Mouse (Mus musculus) testis, adult 10 weeks (tissue): ENCODE results near the gene Acnat2. TPM values are rescaled to one million over a fixed set of nuclear protein-coding genes. Genes with fewer than 3 reads are reported as not detected.

Source experiments
- polyA plus RNA-seq: library from polyadenylated mRNA; stranded (reverse); fragments of 350-450 nt; fragmentation: Illumina TruSeq; extraction: RNeasy Lipid Tissue Mini Kit (QIAGEN cat#74804); gene quantifications from one replicate; pipeline ENCODE4 v1.2.3, GENCODE M21; 2014; ENCODE audit warnings: low read depth, low replicate concordance

Gene Acnat2
- polyA plus RNA-seq = 0.45 TPM

GRCm38 (mm10) chr4:49407957-49408356 lies at the start of gene Acnat2:
Gene Acnat2, minus strand, starts transcription at chr4:49408151.

Other genes starting within 250 kb of the Acnat2 start
- gene Acnat1, start 65.8 kb upstream of the Acnat2 start, polyA plus RNA-seq = 0.53 TPM
- not detected for gene Baat, start 98.4 kb upstream of the Acnat2 start, polyA plus RNA-seq
- 19.7 TPM for gene Mrpl50, start 112.9 kb upstream of the Acnat2 start, polyA plus RNA-seq
- 44.9 TPM for gene Zfp189, start 113.0 kb upstream of the Acnat2 start, polyA plus RNA-seq
- 2.4 TPM for gene Aldob, start 141.4 kb upstream of the Acnat2 start, polyA plus RNA-seq
- 42.7 TPM for gene Tmem246, start 189.7 kb upstream of the Acnat2 start, polyA plus RNA-seq
- 38.8 TPM for gene Rnf20, start 223.9 kb upstream of the Acnat2 start, polyA plus RNA-seq